Mouse (Mus musculus) heart, adult 2 months (tissue): ENCODE measurements around the gene Rab12.

Experiments used
- CTCF ChIP-seq: fragments of 200-600 bp; IDR thresholded peaks from 2 replicates; pipeline ENCODE4 v1.8.1; 2022; ENCODE audit warnings: antibody characterized with exemption, mild to moderate bottlenecking, moderate library complexity
- POLR2A ChIP-seq: fragments of 200-500 bp; IDR thresholded peaks from 2 replicates; pipeline ENCODE4 v1.6.1; 2011; ENCODE audit warnings: mild to moderate bottlenecking, low read depth, low read length, control low read depth; ENCODE audit not compliant: insufficient read depth

DNA sequence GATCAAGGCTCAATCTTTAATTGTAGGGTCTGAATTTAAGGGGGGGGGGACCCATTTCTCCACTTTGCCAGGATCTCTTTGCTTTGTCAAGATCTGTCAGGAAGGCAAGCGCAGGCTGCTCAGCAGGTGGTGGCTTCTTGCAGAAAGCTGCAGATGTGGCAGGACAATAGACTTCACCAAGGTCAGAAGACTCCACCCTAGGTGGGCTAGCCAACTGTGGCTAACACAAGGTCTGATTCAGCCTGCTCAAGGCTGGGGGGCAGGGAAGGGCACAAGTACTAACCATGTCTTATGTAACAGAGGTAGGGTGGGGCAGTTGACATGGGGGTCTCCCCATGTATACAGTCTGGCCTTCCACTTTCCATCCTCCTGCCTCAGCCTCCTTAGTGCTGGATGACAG, 62.3 kb downstream of the Rab12 start:
- no peak for TF ChIP-seq POLR2A
- no peak for TF ChIP-seq CTCF
